Mouse (Mus musculus) heart, embryonic 16.5 days (tissue): ENCODE data around the gene Tppp2. TPM values are rescaled to one million over a fixed set of nuclear protein-coding genes. Genes with fewer than 3 reads are reported as not detected.
"Not testable (repeated sequence)": the region's sequence is repeated elsewhere in the genome, so short reads cannot be mapped to it uniquely, and the experiment has no call there.

Source experiments
- ATAC-seq: fragments of 200-750 bp; cut with Nextera tagmentation; replicated peaks from 2 replicates; pipeline ENCODE4 v1.8.0; 2017; ENCODE audit warnings: moderate number of reproducible peaks; ENCODE audit not compliant: insufficient read depth, low FRiP score; ENCODE audit errors: extremely low read depth
- H3K27ac ChIP-seq: fragments of 300-500 bp; sonication (generic); 2 replicates; pipeline ENCODE4 v1.5.1; 2014; ENCODE audit warnings: mild to moderate bottlenecking, low read length, control low read depth, moderate library complexity
- H3K27me3 ChIP-seq: fragments of 300-500 bp; sonication (generic); 2 replicates; pipeline ENCODE4 v1.6.1; 2014; ENCODE audit warnings: low read length, mixed read lengths; ENCODE audit not compliant: control insufficient read depth, insufficient read depth
- H3K36me3 ChIP-seq: fragments of 300-500 bp; sonication (generic); 2 replicates; pipeline ENCODE4 v1.6.1; 2014; ENCODE audit not compliant: control insufficient read depth, insufficient read depth
- H3K4me1 ChIP-seq: fragments of 300-500 bp; sonication (generic); 2 replicates; pipeline ENCODE4 v1.6.1; 2014; ENCODE audit warnings: low read length, mixed read lengths; ENCODE audit not compliant: control insufficient read depth, insufficient read depth
- H3K4me2 ChIP-seq: fragments of 300-500 bp; sonication (generic); 2 replicates; pipeline ENCODE4 v1.6.1; 2014; ENCODE audit warnings: low read depth, mild to moderate bottlenecking, control low read depth, low read length
- H3K4me3 ChIP-seq: fragments of 300-500 bp; sonication (generic); 2 replicates; pipeline ENCODE4 v1.5.1; 2014; ENCODE audit warnings: mild to moderate bottlenecking, control low read depth, low read length
- H3K9ac ChIP-seq: fragments of 300-500 bp; sonication (generic); 2 replicates; pipeline ENCODE4 v1.6.1; 2014; ENCODE audit warnings: low read length, control low read depth
- H3K9me3 ChIP-seq: fragments of 300-500 bp; sonication (generic); replicated peaks from 2 replicates; pipeline ENCODE4 v1.6.1; 2016; ENCODE audit warnings: low read length; ENCODE audit not compliant: control insufficient read depth
- WGBS: fragments of 180-500 bp; shearing (Covaris S2); extraction: QIAGEN DNeasy Blood & Tissue Kit; methylation state at CpG from one replicate; pipeline ENCODE4 v1.1.7; 2014; 5-methylcytosine and 5-hydroxymethylcytosine counted together
- polyA plus RNA-seq: library from polyadenylated mRNA; unstranded; fragments of >200 nt; fragmentation: Nextera tagmentation; extraction: Ambion mirVana; gene quantifications from 2 replicates; pipeline ENCODE4 v1.2.1, GENCODE M21; 2015

Gene Tppp2
- polyA plus RNA-seq, 1 experiment from 2014 or later: not detected

DNA sequence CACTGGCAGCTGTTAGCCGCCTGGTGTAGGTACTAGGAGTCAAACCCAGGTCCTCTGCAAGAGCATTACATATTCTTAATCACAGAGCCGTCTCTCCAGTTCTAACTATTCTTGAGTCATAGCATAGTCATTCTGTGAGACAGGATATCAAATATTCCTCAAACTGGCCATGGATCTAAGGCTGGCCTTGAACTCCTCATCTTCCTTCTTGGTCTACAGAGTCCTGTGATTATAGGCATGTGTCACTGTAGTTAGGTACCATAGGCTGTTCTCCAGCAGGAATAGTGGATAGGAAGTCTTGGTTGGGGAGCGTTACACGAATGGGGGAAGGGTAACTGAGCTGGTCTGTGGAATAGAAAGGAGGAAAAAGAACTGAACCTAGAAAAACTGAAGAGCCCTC lies 1.7 kb upstream of the Tppp2 start:
- H3K27ac ChIP-seq: no peak overlapping the region

DNA sequence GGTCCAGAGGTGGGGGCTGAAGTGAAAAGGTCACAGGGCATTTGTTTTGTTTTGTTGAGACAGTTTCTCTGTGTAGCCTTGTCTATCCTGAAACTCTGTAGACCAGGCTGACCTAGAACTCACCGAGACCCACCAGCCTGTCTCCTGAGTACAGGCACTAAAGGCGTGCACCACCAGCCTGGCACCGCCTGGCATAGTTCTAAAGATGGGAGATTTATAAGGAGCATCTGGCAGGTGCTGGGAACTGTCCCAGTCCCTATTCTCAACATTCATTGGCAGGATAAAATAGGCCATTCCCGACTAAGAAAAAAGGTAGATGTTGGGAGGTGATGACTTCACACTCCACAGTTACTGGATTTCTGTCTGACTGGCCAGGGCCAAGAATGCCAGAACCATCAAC lies 741 bp downstream of the Tppp2 start:
- H3K27me3 ChIP-seq: no peaks in the 10 kb centered on the region
- H3K4me3 ChIP-seq: no peak overlapping the region
- no peak overlapping the region for H3K27ac ChIP-seq
- H3K4me1 ChIP-seq: peaks cover 32% of the 10 kb centered on the region
- 81% methylated on average over 4 of the region's 4 CpGs for WGBS
- ATAC-seq: no peak
- no peak overlapping the region for H3K9ac ChIP-seq
- no peaks in the 10 kb centered on the region for H3K36me3 ChIP-seq
- H3K4me2 ChIP-seq: no peak overlapping the region
- H3K9me3 ChIP-seq: no peaks in the 10 kb centered on the region

More for the DNA sequence above, 1.7 kb upstream of the Tppp2 start:
- H3K9ac ChIP-seq: no peak overlapping the region
- WGBS: 81% methylated on average over 4 of the region's 4 CpGs
- no peaks in the 10 kb centered on the region for H3K36me3 ChIP-seq
- H3K4me2 ChIP-seq: no peak overlapping the region
- H3K4me1 ChIP-seq: peaks cover 22% of the 10 kb centered on the region
- ATAC-seq: no peak
- H3K27me3 ChIP-seq: no peaks in the 10 kb centered on the region
- no peak overlapping the region for H3K4me3 ChIP-seq
- no peaks in the 10 kb centered on the region for H3K9me3 ChIP-seq

DNA sequence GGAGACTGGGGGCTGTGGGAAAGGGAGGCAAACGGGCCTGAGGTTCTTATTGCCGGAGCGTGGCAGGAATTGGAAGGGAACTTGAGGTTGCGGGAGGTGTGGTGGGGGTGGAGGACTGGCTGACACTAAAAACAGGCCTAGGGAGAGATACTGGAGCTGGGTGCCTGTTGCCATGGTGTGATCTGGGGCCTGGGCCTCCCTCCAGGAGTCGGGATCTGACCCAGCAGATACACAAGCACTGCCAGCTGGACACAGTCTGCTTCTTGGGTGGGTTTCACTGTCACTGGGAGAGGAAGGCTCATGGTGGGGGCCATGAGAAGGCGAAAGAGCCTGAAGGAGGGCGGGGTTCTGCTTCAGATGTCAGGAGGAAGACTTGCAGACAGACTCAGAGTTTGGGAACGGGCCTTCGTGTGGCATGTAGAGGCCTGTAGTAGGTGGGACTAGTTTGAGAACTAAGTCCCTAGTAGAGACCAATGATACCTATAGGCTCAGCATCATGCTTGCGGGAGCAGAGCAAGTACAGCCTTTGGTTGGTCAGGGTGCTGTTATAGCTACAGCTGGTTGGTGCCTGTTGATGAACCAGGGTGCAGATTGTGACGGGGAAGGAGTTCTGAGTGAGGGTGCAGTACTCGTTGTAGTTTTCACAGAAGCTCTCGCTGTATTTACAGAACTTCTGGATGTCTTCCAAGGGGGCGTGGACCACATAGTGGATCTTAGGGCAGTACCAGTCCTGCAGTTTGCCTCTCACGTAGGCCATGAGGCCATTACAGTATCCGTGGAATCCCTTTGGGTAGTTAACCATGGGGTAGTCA lies 3.7 kb downstream of the Tppp2 start:
- no peaks in the 10 kb centered on the region for H3K9me3 ChIP-seq
- 51% methylated on average over 16 of the region's 16 CpGs for WGBS
- H3K4me3 ChIP-seq: no peak overlapping the region
- H3K9ac ChIP-seq: peak overlapping the region; percentile 49; the same call in 1 of the 2 replicates
- H3K4me2 ChIP-seq: no peak overlapping the region; the same call in 1 of the 2 replicates
- ATAC-seq: peak; percentile 64
- peaks cover 19% of the 10 kb centered on the region for H3K4me1 ChIP-seq
- H3K36me3 ChIP-seq: no peaks in the 10 kb centered on the region
- H3K27ac ChIP-seq: peak overlapping the region; percentile 68
- no peaks in the 10 kb centered on the region for H3K27me3 ChIP-seq

DNA sequence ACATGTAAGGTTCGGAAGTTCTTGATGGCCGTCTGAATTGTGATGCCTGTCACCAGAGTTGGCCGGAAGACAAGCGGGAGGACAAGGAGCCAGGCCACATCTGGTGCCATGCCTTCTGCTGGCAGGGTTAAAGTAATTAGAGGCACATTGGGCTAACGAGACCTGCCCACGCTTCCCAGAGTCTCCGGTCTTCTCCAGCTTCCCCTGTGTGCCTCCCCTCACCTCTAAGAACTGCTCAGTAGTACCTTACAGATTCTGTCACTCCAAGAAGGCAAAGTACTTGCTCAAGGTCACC lies 4.3 kb downstream of the Tppp2 start, which contains the start of gene Rnase13:
Gene Rnase13, minus strand, starts transcription at position 203 of the 295 bp plus-strand sequence.
- Histone ChIP-seq H3K9me3 (no peaks in the 10 kb centered on the region), H3K4me2 (no peak within 1 kb of the TSS; the same call in 1 of the 2 replicates), H3K4me3 (no peak within 1 kb of the TSS), H3K9ac (peak within 1 kb of the TSS; percentile 49; the same call in 1 of the 2 replicates), H3K27ac (peak within 1 kb of the TSS; percentile 68), H3K36me3 (no peaks in the 10 kb centered on the region), H3K27me3 (no peaks in the 10 kb centered on the region), H3K4me1 (peaks cover 19% of the 10 kb centered on the region)
- no peak for ATAC-seq
- 87% methylated on average over 7 of the region's 7 CpGs for WGBS

DNA sequence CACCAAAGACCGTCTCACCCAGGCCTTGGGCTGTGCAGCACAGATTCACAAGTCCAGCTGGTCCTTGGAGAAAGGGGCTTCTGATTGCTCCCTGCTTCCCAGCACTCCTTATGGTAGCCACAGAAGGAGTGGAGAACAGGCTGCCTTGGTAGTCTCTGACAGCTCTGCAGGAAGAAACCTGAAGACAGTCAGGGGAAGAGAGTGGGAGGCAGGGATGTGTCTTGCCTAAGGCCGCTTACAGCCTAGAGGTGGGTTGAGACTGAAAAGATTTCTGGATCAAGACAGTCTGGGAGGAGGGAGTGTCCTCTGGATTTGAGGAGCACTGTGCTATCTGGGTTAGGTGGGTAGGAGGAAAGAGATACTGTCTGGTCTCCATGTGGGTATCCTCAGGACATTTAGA lies 4.7 kb downstream of the Tppp2 start:
- Histone ChIP-seq H3K9me3 (no peaks in the 10 kb centered on the region), H3K36me3 (no peaks in the 10 kb centered on the region), H3K27me3 (no peaks in the 10 kb centered on the region), H3K9ac (no peak overlapping the region), H3K4me1 (peaks cover 19% of the 10 kb centered on the region), H3K27ac (no peak overlapping the region), H3K4me2 (no peak overlapping the region), H3K4me3 (no peak overlapping the region)
- WGBS: 84% methylated on average over 2 of the region's 2 CpGs
- ATAC-seq: no peak

DNA sequence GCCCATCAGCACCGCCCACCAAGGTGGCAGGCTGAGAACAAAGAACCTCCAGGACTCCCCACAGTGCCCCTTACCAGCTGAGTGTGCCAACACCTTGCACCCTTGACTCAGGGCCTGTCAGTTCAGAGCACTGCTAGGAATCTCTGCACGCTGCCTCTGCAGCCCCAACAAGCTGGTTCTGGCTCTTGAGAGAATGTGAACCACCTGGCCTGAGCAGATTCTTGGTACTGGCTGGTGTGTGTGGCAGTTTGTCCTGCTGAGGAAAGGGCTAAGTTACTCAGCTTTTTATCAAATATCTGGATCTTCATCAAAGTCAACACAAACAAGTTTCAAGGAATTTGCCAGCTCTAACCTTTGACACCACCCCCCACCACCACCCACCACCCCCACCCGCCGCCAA lies 5.3 kb downstream of the Tppp2 start:
- Histone ChIP-seq H3K27me3 (no peaks in the 10 kb centered on the region), H3K36me3 (no peaks in the 10 kb centered on the region), H3K9ac (no peak overlapping the region), H3K4me1 (peaks cover 19% of the 10 kb centered on the region), H3K27ac (no peak overlapping the region), H3K4me3 (no peak overlapping the region), H3K9me3 (no peaks in the 10 kb centered on the region), H3K4me2 (no peak overlapping the region)
- WGBS: 68% methylated on average over 4 of the region's 4 CpGs
- no peak for ATAC-seq

DNA sequence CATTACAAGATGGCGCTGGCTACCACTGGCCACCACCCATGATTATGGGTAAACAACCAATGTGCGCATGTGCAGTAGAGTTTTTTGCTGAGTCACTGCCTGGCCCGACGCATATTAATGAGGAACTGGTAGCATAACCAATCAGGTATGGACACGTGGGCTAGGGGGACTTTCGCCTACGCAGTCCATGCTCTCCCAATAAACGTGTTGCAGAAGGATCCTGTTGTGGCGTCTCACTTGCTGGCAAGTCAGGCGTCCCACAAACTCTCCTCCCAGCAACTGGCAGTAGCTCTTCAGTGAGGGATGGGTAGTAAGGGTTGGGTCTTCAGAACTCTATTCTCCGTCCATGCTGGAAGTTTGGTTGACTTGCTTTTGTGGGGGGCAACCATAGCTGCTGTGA lies 8.7 kb downstream of the Tppp2 start:
- not testable (repeated sequence) for H3K27me3 ChIP-seq, H3K9ac ChIP-seq, H3K27ac ChIP-seq, H3K9me3 ChIP-seq, ATAC-seq, H3K4me2 ChIP-seq, H3K4me3 ChIP-seq, H3K36me3 ChIP-seq
- H3K4me1 ChIP-seq: peaks cover 18% of the 10 kb centered on the region
- WGBS: 93% methylated on average over 11 of the region's 11 CpGs

DNA sequence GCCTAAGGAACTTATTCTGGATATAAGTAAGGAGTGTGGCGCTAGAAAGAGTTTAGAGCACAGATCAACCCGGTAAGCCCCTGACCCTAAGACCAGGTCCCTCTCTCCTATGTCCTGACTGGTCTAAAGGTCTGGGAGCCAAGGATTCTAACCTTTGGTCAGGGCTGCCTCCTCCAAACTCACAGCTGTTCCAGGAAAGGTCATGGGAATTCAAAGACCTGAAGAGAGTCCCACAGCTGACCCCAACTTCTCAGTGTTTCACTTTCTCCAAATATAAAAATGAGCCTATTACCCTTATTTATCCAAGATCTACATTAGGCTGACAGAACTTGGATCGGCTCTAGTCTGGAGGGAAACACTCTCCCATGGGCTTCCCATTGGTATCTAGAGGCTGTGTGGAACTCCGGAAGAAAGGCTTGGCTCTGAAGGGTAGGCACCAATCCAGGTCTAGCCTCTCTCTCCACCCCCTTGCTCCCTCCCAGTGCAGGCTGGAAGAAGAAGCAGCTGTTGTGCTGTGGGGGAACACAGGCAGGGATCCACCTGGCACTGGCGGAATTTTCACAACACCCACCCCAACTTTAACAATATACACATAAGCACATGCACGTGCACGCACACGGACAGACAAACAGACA lies 11.2 kb downstream of the Tppp2 start:
- H3K4me2 ChIP-seq: no peak overlapping the region

DNA sequence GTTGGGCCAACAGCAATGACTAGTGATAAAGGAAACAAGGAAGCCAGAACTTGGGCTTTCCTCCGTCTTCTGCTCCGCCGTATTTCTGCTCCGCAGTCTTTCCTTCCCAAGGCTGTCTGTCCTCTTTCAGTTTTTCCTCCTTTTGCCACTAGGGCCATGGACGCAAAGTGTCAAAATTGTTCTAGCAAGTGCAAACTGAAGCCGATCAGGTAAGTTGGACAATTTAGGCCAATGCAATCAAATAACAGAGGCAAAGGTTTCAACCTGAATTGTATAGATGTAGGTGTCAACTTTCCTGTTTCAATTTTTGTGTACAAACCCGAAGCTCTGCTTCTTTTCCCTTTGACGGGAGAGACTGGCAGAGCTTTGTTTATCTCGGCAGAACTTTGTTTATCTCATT lies 11.7 kb downstream of the Tppp2 start:
- no peak overlapping the region for H3K4me2 ChIP-seq
- H3K4me1 ChIP-seq: peaks cover 5% of the 10 kb centered on the region
- no peak for ATAC-seq
- no peak overlapping the region for H3K9ac ChIP-seq
- no peaks in the 10 kb centered on the region for H3K9me3 ChIP-seq
- H3K27ac ChIP-seq: no peak overlapping the region
- H3K36me3 ChIP-seq: no peaks in the 10 kb centered on the region
- 53% methylated on average over 9 of the region's 9 CpGs for WGBS
- no peaks in the 10 kb centered on the region for H3K27me3 ChIP-seq
- H3K4me3 ChIP-seq: no peak overlapping the region

More for the DNA sequence above, 11.2 kb downstream of the Tppp2 start:
- H3K4me3 ChIP-seq: no peak overlapping the region
- WGBS: 66% methylated on average over 8 of the region's 8 CpGs
- no peak overlapping the region for H3K9ac ChIP-seq
- no peaks in the 10 kb centered on the region for H3K27me3 ChIP-seq
- H3K36me3 ChIP-seq: no peaks in the 10 kb centered on the region
- peak overlapping the region; percentile 19 for H3K27ac ChIP-seq
- peak; percentile 43 for ATAC-seq
- H3K9me3 ChIP-seq: no peaks in the 10 kb centered on the region
- H3K4me1 ChIP-seq: peaks cover 5% of the 10 kb centered on the region
